11 mouse cellular contexts compared by ENCODE assay signal in genomic region chr17:87263401-87263800, GRCm38 (mm10). TPM values are rescaled to one million over a fixed set of nuclear protein-coding genes. Genes with fewer than 3 reads are reported as not detected.
DNase-seq lines count a peak whose midpoint lies in the region; ATAC-seq and TF ChIP-seq lines count a peak whose summit lies in the region.
"Had no signal": no experiment of that assay in that cellular context is flagged by ENCODE, and none has a peak within 500 bp of the region (broad histone marks: within the 10 kb centered on the region; RNA-seq: fewer than 3 reads in every experiment).

No protein-coding gene starts in this region.

- no peak for ATAC-seq in heart, embryonic 15.5 days (replicated peaks; ENCODE audit: insufficient number of reproducible peaks, insufficient read depth, low FRiP score, low read depth)
- ATAC-seq: Patski had no signal

- no peaks in the 10 kb centered on the region for H3K27me3 ChIP-seq in heart, embryonic 15.5 days
- H3K27me3 ChIP-seq: Patski had no signal

- no peak for TF ChIP-seq CTCF in lung, adult 2 months (IDR thresholded peaks at IDR 0.05; ENCODE audit: insufficient read depth, low read length)

- H3K27ac ChIP-seq in heart, embryonic 15.5 days = peak overlapping the region; percentile 49; the same call in 1 of the 2 replicates
- H3K27ac ChIP-seq: hindbrain, embryonic 12.5 days had no signal

- no peaks in the 10 kb centered on the region for H3K9me3 ChIP-seq in heart, embryonic 15.5 days (replicated peaks)

- H3K4me3 ChIP-seq in heart, embryonic 15.5 days = no peak overlapping the region
- no peak overlapping the region for H3K4me3 ChIP-seq in lung, adult 2 months (replicated peaks; ENCODE audit: extremely low read depth, low read depth, low read length)
- H3K4me3 ChIP-seq: hindbrain, embryonic 12.5 days had no signal

- peak; percentile 41 for DNase-seq in heart, adult 8-10 months (ENCODE audit: low spot score)
- no peak for DNase-seq in heart, postnatal 4 days
- peak; percentile 88 for DNase-seq in adrenal gland, adult 2 months
- peak; percentile 36 for DNase-seq in lung, adult 2 months
- no peak for DNase-seq in cerebellum, adult 9-11 months
- DNase-seq in spleen, postnatal 10 days (ENCODE audit: low spot score in 2 of 2) = no peak
- DNase-seq in thymus, postnatal 0 days (ENCODE audit: low spot score) = no peak
- DNase-seq: retina, postnatal 1 day had no signal

- H3K36me3 ChIP-seq in heart, embryonic 15.5 days = peaks cover 23% of the 10 kb centered on the region

- no peak overlapping the region for H3K9ac ChIP-seq in heart, embryonic 15.5 days
- H3K9ac ChIP-seq: hindbrain, embryonic 12.5 days had no signal

- WGBS in heart, embryonic 15.5 days = 69% methylated on average over 6 of the region's 6 CpGs
- WGBS in lung, adult 2 months = 53% methylated on average over 6 of the region's 6 CpGs

- peaks cover 14% of the 10 kb centered on the region for H3K4me1 ChIP-seq in heart, embryonic 15.5 days (replicated peaks)
- H3K4me1 ChIP-seq in lung, adult 2 months (ENCODE audit: control insufficient read depth, insufficient read depth, low read length) = peaks cover 14% of the 10 kb centered on the region

- TF ChIP-seq POLR2A in lung, adult 2 months (IDR thresholded peaks at IDR 0.05; ENCODE audit: borderline replicate concordance, extremely low read depth, low read depth, low read length) = no peak

- no peak overlapping the region; the same call in 1 of the 2 replicates for H3K4me2 ChIP-seq in heart, embryonic 15.5 days
- H3K4me2 ChIP-seq: hindbrain, embryonic 12.5 days had no signal

RNA-seq across cellular contexts. Expression of gene Mcfd2, which starts 2.3 kb away (rescaled TPM):
- 10 to 100 TPM; 56.1 to 70.7 (median 59.8) TPM for total RNA-seq in heart, adult 8-10 months (2022)
- total RNA-seq in heart, postnatal 4 days (2021) = 10 to 100 TPM; 37.4 to 41.8 TPM
- total RNA-seq in adrenal gland, adult 2 months (2021) = 100 to 1,000 TPM; 232 to 255 TPM
- polyA plus RNA-seq in adrenal gland, adult 2 months (2012; rRNA removed) = 178 and 211 TPM in 2 replicates
- 77.6 and 88.6 TPM in 2 replicates for polyA plus RNA-seq in heart, embryonic 15.5 days (2015; fragmentation: Nextera tagmentation; extraction: Ambion mirVana)
- 71.7 and 87.8 TPM in 2 replicates for polyA plus RNA-seq in lung, adult 2 months (2012; rRNA removed)
- polyA plus RNA-seq in thymus, postnatal 0 days (2015; fragmentation: Nextera tagmentation; extraction: Ambion mirVana) = 57.7 and 58.4 TPM in 2 replicates

RNA-seq across cellular contexts. Expression of gene Ttc7, which starts 19.3 kb away (rescaled TPM):
- 10 to 100 TPM; 19.2 to 31.4 (median 26.0) TPM for total RNA-seq in heart, adult 8-10 months (2022)
- 1 to 10 TPM; 5.5 TPM for total RNA-seq in heart, postnatal 4 days (2021)
- total RNA-seq in adrenal gland, adult 2 months (2021) = 10 to 100 TPM; 12.0 to 15.1 TPM
- polyA plus RNA-seq in adrenal gland, adult 2 months (2012; rRNA removed) = 30.6 and 34.0 TPM in 2 replicates
- 2.8 and 7.1 TPM in 2 replicates for polyA plus RNA-seq in heart, embryonic 15.5 days (2015; fragmentation: Nextera tagmentation; extraction: Ambion mirVana)
- polyA plus RNA-seq in lung, adult 2 months (2012; rRNA removed) = 78.4 and 102 TPM in 2 replicates
- 31.2 and 33.5 TPM in 2 replicates for polyA plus RNA-seq in thymus, postnatal 0 days (2015; fragmentation: Nextera tagmentation; extraction: Ambion mirVana)

Comparison
In these comparisons a context has a peak if more than half of its experiments do, and no peak if none do; other contexts are left out.
1. DNase-seq: peak in heart, adult 8-10 months (single experiment), adrenal gland, adult 2 months (single experiment) and lung, adult 2 months (single experiment); none in heart, postnatal 4 days (single experiment), cerebellum, adult 9-11 months (single experiment), spleen, postnatal 10 days (0 of 2) and thymus, postnatal 0 days (single experiment).